Mouse (Mus musculus): ENCODE results near the gene D330045A20Rik. TPM values are rescaled to one million over a fixed set of nuclear protein-coding genes. Genes with fewer than 3 reads are reported as not detected.

The D330045A20Rik gene
- polyA plus RNA-seq, 1 experiment from 2014 or later = 1.8 TPM

DNA sequence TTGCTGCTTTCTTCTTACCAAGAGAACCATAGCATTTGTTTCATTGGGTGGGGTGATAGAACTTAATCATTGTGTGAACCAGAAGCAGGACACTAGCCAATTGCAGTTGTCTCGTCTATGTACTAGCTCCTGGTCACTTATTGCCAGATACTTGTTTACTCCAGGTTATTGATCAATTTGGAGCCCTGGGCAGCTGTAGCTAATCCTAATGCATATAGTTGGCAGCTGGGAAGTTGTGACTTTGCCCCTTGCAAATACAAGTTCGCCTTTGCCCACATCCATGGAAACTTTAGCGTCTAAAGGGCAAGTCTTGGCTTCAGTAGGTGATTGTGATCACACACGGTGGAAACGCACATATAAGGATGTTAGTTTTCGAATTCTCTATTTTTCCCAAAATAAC lies 116.2 kb downstream of the D330045A20Rik start:
- Histone ChIP-seq H3K4me1 (replicated peaks; ENCODE audit: insufficient read depth, low read length) (no peaks in the 10 kb centered on the region), H3K27ac (no peak overlapping the region), H3K27me3 (ENCODE audit: insufficient read depth, low read length) (no peaks in the 10 kb centered on the region), H3K36me3 (ENCODE audit: insufficient read depth, low read length) (no peaks in the 10 kb centered on the region), H3K4me2 (ENCODE audit: low read length) (no peak overlapping the region), H3K4me3 (replicated peaks; ENCODE audit: low read depth, low read length) (no peak overlapping the region), H3K9ac (ENCODE audit: low read depth, low read length) (no peak overlapping the region), H3K9me3 (replicated peaks; ENCODE audit: low read length) (no peaks in the 10 kb centered on the region)
- 79% methylated on average over 6 of the region's 6 CpGs for WGBS
- ATAC-seq (replicated peaks; ENCODE audit: low FRiP score, low read depth) = peak; percentile 54; the same call in 1 of the 2 replicates
- no peak for TF ChIP-seq CTCF (IDR thresholded peaks at IDR 0.05; ENCODE audit: low read depth)
- DNase-seq (ENCODE audit: low spot score) = no peak

Other genes starting within 250 kb of the D330045A20Rik start
- gene Trap1a, start 146.7 kb upstream of the D330045A20Rik start, polyA plus RNA-seq (2015; fragmentation: Nextera tagmentation; extraction: Ambion mirVana) = not detected in 2 replicates
- 92.0 and 96.3 TPM in 2 replicates for gene Rnf128, start 82.9 kb downstream of the D330045A20Rik start, polyA plus RNA-seq (2015; fragmentation: Nextera tagmentation; extraction: Ambion mirVana)
- gene Tbc1d8b, start 204.6 kb downstream of the D330045A20Rik start, polyA plus RNA-seq (2015; fragmentation: Nextera tagmentation; extraction: Ambion mirVana) = 1.7 and 2.1 TPM in 2 replicates
- gene Gm15013, start 234.1 kb downstream of the D330045A20Rik start, polyA plus RNA-seq (2015; fragmentation: Nextera tagmentation; extraction: Ambion mirVana) = 0.14 and 0.26 TPM in 2 replicates

All from kidney, postnatal 0 days (tissue).